Mouse (Mus musculus): ENCODE measurements around the gene Pdgfc.

GRCm38 (mm10) chr3:81154420-81154819 is 118.2 kb downstream of the Pdgfc start:
- TF ChIP-seq POLR2A (IDR thresholded peaks at IDR 0.05; ENCODE audit: insufficient read length, low read depth) (no peak), MAX (IDR thresholded peaks at IDR 0.05; ENCODE audit: low read depth) (no peak), USF1 (IDR thresholded peaks at IDR 0.05; ENCODE audit: low read depth) (no peak), MYOG (IDR thresholded peaks at IDR 0.05; ENCODE audit: control insufficient read depth in 1 of 3, insufficient read depth in 1 of 3, insufficient read length in 2 of 3, low read depth in 2 of 3) (no peak), SRF (IDR thresholded peaks at IDR 0.05; ENCODE audit: control insufficient read depth, insufficient read length, low read depth) (no peak), E2F4 (IDR thresholded peaks at IDR 0.05; ENCODE audit: insufficient read depth) (no peak), TCF3 (IDR thresholded peaks at IDR 0.05; ENCODE audit: insufficient read length, low read depth) (no peak), TCF12 (IDR thresholded peaks at IDR 0.05; ENCODE audit: insufficient read depth, poor library complexity, severe bottlenecking) (no peak), POLR2AphosphoS2 (IDR thresholded peaks at IDR 0.05; ENCODE audit: insufficient read length, low read depth) (no peak), CEBPB (IDR thresholded peaks at IDR 0.05; ENCODE audit: insufficient read depth, poor library complexity, severe bottlenecking) (no peak)

Measured in myocyte (in vitro differentiated cells).